Mouse (Mus musculus) liver, embryonic 14.5 days (tissue): ENCODE results near the gene Negr1. TPM values are rescaled to one million over a fixed set of nuclear protein-coding genes. Genes with fewer than 3 reads are reported as not detected.
A peak's percentile ranks its signal among the peaks of the same experiment; 100 is the strongest.

ENCODE experiments used
- ATAC-seq: fragments of 200-750 bp; cut with Nextera tagmentation; 2 replicates; pipeline ENCODE4 v1.8.0; 2017; ENCODE audit warnings: moderate number of reproducible peaks, mild to moderate bottlenecking, moderate library complexity; ENCODE audit not compliant: insufficient read depth
- DNase-seq, 3 experiments: peaks; one replicate each; pipeline ENCODE4 v3.0.0-alpha.2; 2012 to 2013; ENCODE audit warnings: low read depth in 3 of 3, low spot score in 3 of 3
- H3K27ac ChIP-seq: fragments of 300-500 bp; sonication (generic); 2 replicates; pipeline ENCODE4 v1.5.1; 2014; ENCODE audit warnings: moderate library complexity, mild to moderate bottlenecking, control low read depth, inconsistent platforms
- H3K27me3 ChIP-seq: fragments of 300-500 bp; sonication (generic); 2 replicates; pipeline ENCODE4 v1.6.1; 2014; ENCODE audit warnings: mild to moderate bottlenecking, low read length, moderate library complexity; ENCODE audit not compliant: control insufficient read depth, insufficient read depth
- H3K36me3 ChIP-seq: fragments of 300-500 bp; sonication (generic); replicated peaks from 2 replicates; pipeline ENCODE4 v1.6.1; 2014; ENCODE audit warnings: low read depth; ENCODE audit not compliant: control insufficient read depth, insufficient read depth
- H3K4me1 ChIP-seq, 2 experiments: fragments of 200-500 bp in 1 of 2; fragments of 300-500 bp in 1 of 2; sonication (generic) in 1 of 2; replicated peaks; 2 replicates each; pipeline ENCODE4 v1.6.1; 2012 to 2014; ENCODE audit warnings: antibody characterized with exemption in 1 of 2, inconsistent platforms in 1 of 2, low read length in 1 of 2; ENCODE audit not compliant: control insufficient read depth in 2 of 2, insufficient read depth in 2 of 2
- H3K4me2 ChIP-seq: fragments of 300-500 bp; sonication (generic); 2 replicates; pipeline ENCODE4 v1.6.1; 2014; ENCODE audit warnings: low read depth, mild to moderate bottlenecking, control low read depth, moderate library complexity
- H3K4me3 ChIP-seq, 2 experiments: fragments of 200-500 bp in 1 of 2; fragments of 300-500 bp in 1 of 2; sonication (generic) in 1 of 2; 2 replicates each; pipeline ENCODE4 v1.5.1; 2012 to 2014; ENCODE audit warnings: low read depth in 2 of 2, low read length in 2 of 2, mild to moderate bottlenecking in 2 of 2, control low read depth in 1 of 2, inconsistent platforms in 1 of 2, moderate library complexity in 1 of 2; ENCODE audit not compliant: insufficient read depth in 1 of 2
- H3K9ac ChIP-seq: fragments of 300-500 bp; sonication (generic); replicated peaks from 2 replicates; pipeline ENCODE4 v1.6.1; 2014; ENCODE audit warnings: mild to moderate bottlenecking, control low read depth, moderate library complexity
- H3K9me3 ChIP-seq: fragments of 300-500 bp; sonication (generic); 2 replicates; pipeline ENCODE4 v1.6.1; 2016; ENCODE audit warnings: low read length, mixed read lengths; ENCODE audit not compliant: control insufficient read depth
- CTCF ChIP-seq: IDR thresholded peaks from 2 replicates; pipeline ENCODE4 v1.5.1; 2016; ENCODE audit warnings: antibody characterized with exemption, low read depth, control low read depth
- EP300 ChIP-seq: IDR thresholded peaks from 2 replicates; pipeline ENCODE4 v1.6.1; 2016; ENCODE audit warnings: antibody characterized with exemption, low read depth
- WGBS: fragments of 180-500 bp; shearing (Covaris S2); extraction: QIAGEN DNeasy Blood & Tissue Kit; methylation state at CpG from one replicate; pipeline ENCODE4 v1.1.7; 2014; ENCODE audit not compliant: insufficient replicate concordance; 5-methylcytosine and 5-hydroxymethylcytosine counted together
- polyA plus RNA-seq, 2 experiments: library from polyadenylated mRNA; depleted of rRNA in 1 of 2; stranded (reverse) in 1 of 2; unstranded in 1 of 2; fragments of >200 nt; fragmentation: Nextera tagmentation in 1 of 2; extraction: Ambion mirVana in 1 of 2; gene quantifications; 2 replicates each; pipeline versions ENCODE4 v1.2.1 to v1.2.3; 2012 to 2014

Gene Negr1
- polyA plus RNA-seq, 2 experiments: 0.03 TPM; not detected in 1

GRCm38 (mm10) chr3:156870922-156871257, 309.3 kb downstream of the Negr1 start:
- 43% methylated on average over 2 of the region's 2 CpGs for WGBS
- ATAC-seq (no peak), DNase-seq (no peak)

DNA sequence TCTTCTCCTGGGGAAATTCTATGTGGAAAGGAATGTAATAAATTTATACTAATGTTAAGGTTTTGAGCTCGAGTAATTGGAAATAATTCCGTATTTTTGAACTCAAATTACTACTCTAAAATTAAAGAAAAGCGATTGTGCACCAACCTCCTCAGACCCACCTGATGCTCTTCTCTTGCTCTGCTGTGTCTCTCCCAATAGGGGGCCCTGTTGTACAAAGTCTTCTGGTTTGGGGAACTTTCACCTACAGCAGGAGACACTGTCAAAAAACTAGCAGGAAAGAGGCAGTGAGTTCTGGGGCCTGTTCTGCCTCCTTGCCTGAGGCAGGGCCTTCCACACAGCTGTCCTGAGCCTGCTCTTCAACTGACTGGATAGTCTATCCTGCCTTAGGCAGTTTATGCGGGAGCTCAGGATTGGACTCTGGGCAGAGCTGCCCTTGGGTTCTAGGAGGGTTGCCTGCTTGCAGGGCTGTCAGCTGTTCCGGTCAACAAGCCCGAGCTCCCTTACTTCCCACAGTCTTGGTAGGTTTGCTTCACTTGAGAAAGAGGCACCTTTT, 310.1 kb downstream of the Negr1 start:
- TF ChIP-seq EP300 (no peak), CTCF (peak; percentile 7; the same call in 1 of the 2 replicates)
- H3K4me2 ChIP-seq: no peak overlapping the region
- no peaks in the 10 kb centered on the region for H3K27me3 ChIP-seq
- H3K9ac ChIP-seq: no peak overlapping the region
- no peaks in the 10 kb centered on the region for H3K4me1 ChIP-seq
- H3K4me3 ChIP-seq: no peak overlapping the region
- H3K9me3 ChIP-seq: no peaks in the 10 kb centered on the region
- no peak for DNase-seq
- WGBS: 50% methylated on average over 6 of the region's 6 CpGs
- H3K27ac ChIP-seq: no peak overlapping the region
- no peak for ATAC-seq
- no peaks in the 10 kb centered on the region for H3K36me3 ChIP-seq

More at GRCm38 (mm10) chr3:156870922-156871257, 309.3 kb downstream of the Negr1 start:
- H3K4me3 ChIP-seq: no peak overlapping the region
- no peak overlapping the region for H3K27ac ChIP-seq
- H3K9ac ChIP-seq: no peak overlapping the region
- H3K36me3 ChIP-seq: no peaks in the 10 kb centered on the region
- no peaks in the 10 kb centered on the region for H3K9me3 ChIP-seq
- H3K4me1 ChIP-seq: no peaks in the 10 kb centered on the region
- TF ChIP-seq CTCF (no peak), EP300 (no peak)
- no peaks in the 10 kb centered on the region for H3K27me3 ChIP-seq
- no peak overlapping the region for H3K4me2 ChIP-seq

- no peaks in the 10 kb centered on the region for H3K27me3 ChIP-seq
- H3K4me3 ChIP-seq: no peak overlapping the region
- no peaks in the 10 kb centered on the region for H3K36me3 ChIP-seq
- H3K4me2 ChIP-seq: no peak overlapping the region
- no peaks in the 10 kb centered on the region for H3K4me1 ChIP-seq
- DNase-seq (no peak), ATAC-seq (no peak)
- no peak overlapping the region for H3K9ac ChIP-seq
- no peak overlapping the region for H3K27ac ChIP-seq
- H3K9me3 ChIP-seq: no peaks in the 10 kb centered on the region
- 35% methylated on average over 1 of the region's 1 CpGs for WGBS
- TF ChIP-seq CTCF: no peak
- TF ChIP-seq EP300: no peak
Observed at GRCm38 (mm10) chr3:156876551-156876950, 315.0 kb downstream of the Negr1 start.

GRCm38 (mm10) chr3:156882129-156882528, 320.5 kb downstream of the Negr1 start:
- no peak overlapping the region for H3K4me2 ChIP-seq
- H3K27me3 ChIP-seq: no peaks in the 10 kb centered on the region
- no peak for ATAC-seq
- no peak overlapping the region for H3K27ac ChIP-seq
- H3K36me3 ChIP-seq: no peaks in the 10 kb centered on the region
- DNase-seq: no peak
- H3K4me3 ChIP-seq: no peak overlapping the region
- 47% methylated on average over 3 of the region's 3 CpGs for WGBS
- H3K9ac ChIP-seq: no peak overlapping the region
- H3K9me3 ChIP-seq: no peaks in the 10 kb centered on the region
- TF ChIP-seq EP300: no peak
- TF ChIP-seq CTCF: no peak
- H3K4me1 ChIP-seq: no peaks in the 10 kb centered on the region

DNA sequence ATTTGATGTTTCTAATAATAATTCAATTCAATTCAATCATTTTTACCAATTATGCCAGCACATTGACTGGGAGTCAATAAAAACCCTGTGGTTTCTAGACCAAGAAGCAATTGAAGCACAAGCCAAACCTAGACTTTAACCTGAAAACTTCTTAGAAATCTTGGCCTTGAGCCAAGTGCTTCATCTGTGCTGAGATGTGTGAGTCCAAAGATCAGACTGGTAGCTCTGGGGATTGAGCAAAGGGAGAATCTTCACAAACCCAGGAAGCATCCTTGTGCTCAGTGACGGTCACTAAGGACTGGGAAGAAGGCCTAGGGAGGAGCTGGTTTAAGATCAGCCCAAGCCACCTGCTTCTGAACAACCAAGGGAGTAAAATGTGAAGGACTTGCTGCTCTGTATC, 322.3 kb downstream of the Negr1 start:
- ATAC-seq: no peak
- no peaks in the 10 kb centered on the region for H3K27me3 ChIP-seq
- TF ChIP-seq CTCF (no peak), EP300 (no peak)

More for the DNA sequence above, 322.3 kb downstream of the Negr1 start:
- H3K27ac ChIP-seq: no peak overlapping the region
- DNase-seq: no peak
- WGBS: 67% methylated on average over 1 of the region's 1 CpGs
- no peaks in the 10 kb centered on the region for H3K36me3 ChIP-seq
- H3K9ac ChIP-seq: no peak overlapping the region
- no peak overlapping the region for H3K4me2 ChIP-seq
- H3K4me3 ChIP-seq: no peak overlapping the region
- H3K9me3 ChIP-seq: no peaks in the 10 kb centered on the region
- H3K4me1 ChIP-seq: no peaks in the 10 kb centered on the region
